Mouse (Mus musculus) stomach, embryonic 14.5 days (tissue): Measurements from ENCODE around the gene Gm4756. TPM values are rescaled to one million over a fixed set of nuclear protein-coding genes. Genes with fewer than 3 reads are reported as not detected.
"Not testable (repeated sequence)": the region's sequence is repeated elsewhere in the genome, so short reads cannot be mapped to it uniquely, and the experiment has no call there.

Source experiments
- ATAC-seq: fragments of 200-750 bp; cut with Nextera tagmentation; 2 replicates; pipeline ENCODE4 v1.8.0; 2017; ENCODE audit warnings: low read depth, moderate TSS enrichment; ENCODE audit not compliant: insufficient number of reproducible peaks, insufficient read depth, low FRiP score
- H3K27ac ChIP-seq: fragments of 300-500 bp; sonication (generic); 2 replicates; pipeline ENCODE4 v1.5.1; 2014; ENCODE audit warnings: mild to moderate bottlenecking, low read length, moderate library complexity, mixed read lengths
- H3K27me3 ChIP-seq: fragments of 300-500 bp; sonication (generic); 2 replicates; pipeline ENCODE4 v1.6.1; 2014; ENCODE audit warnings: low read length, control low read depth, mixed read lengths; ENCODE audit not compliant: control insufficient read depth, insufficient read depth
- H3K36me3 ChIP-seq: fragments of 300-500 bp; sonication (generic); 2 replicates; pipeline ENCODE4 v1.6.1; 2014; ENCODE audit warnings: mild to moderate bottlenecking, control low read depth, low read length, moderate library complexity, mixed read lengths; ENCODE audit not compliant: control insufficient read depth, insufficient read depth
- H3K4me1 ChIP-seq: fragments of 300-500 bp; sonication (generic); 2 replicates; pipeline ENCODE4 v1.6.1; 2014; ENCODE audit warnings: low read length, control low read depth, mixed read lengths; ENCODE audit not compliant: control insufficient read depth, insufficient read depth
- H3K4me2 ChIP-seq: fragments of 300-500 bp; sonication (generic); replicated peaks from 2 replicates; pipeline ENCODE4 v1.6.1; 2014; ENCODE audit warnings: low read depth, low read length, control low read depth
- H3K4me3 ChIP-seq: fragments of 300-500 bp; sonication (generic); 2 replicates; pipeline ENCODE4 v1.5.1; 2014; ENCODE audit warnings: low read depth, low read length, control low read depth
- H3K9ac ChIP-seq: fragments of 300-500 bp; sonication (generic); replicated peaks from 2 replicates; pipeline ENCODE4 v1.6.1; 2014; ENCODE audit warnings: low read depth, mild to moderate bottlenecking, control low read depth, low read length, moderate library complexity, mixed read lengths
- H3K9me3 ChIP-seq: fragments of 300-500 bp; sonication (generic); 2 replicates; pipeline ENCODE4 v1.6.1; 2016; ENCODE audit warnings: low read depth, low read length, control low read depth; ENCODE audit not compliant: control insufficient read depth
- WGBS: fragments of 180-500 bp; shearing (Covaris S2); extraction: QIAGEN DNeasy Blood & Tissue Kit; methylation state at CpG from one replicate; pipeline ENCODE4 v1.1.7; 2014; 5-methylcytosine and 5-hydroxymethylcytosine counted together
- polyA plus RNA-seq: library from polyadenylated mRNA; unstranded; fragments of >200 nt; fragmentation: Nextera tagmentation; extraction: Ambion mirVana; gene quantifications from 2 replicates; pipeline ENCODE4 v1.2.1, GENCODE M21; 2014

The Gm4756 gene
- polyA plus RNA-seq, 1 experiment from 2014 or later: not detected

- no peaks in the 10 kb centered on the region for H3K9me3 ChIP-seq
- no peak overlapping the region for H3K4me3 ChIP-seq
- no peak overlapping the region for H3K4me2 ChIP-seq
- WGBS: 68% methylated on average over 5 of the region's 5 CpGs
- H3K36me3 ChIP-seq: no peaks in the 10 kb centered on the region
- no peak overlapping the region for H3K9ac ChIP-seq
- no peak for ATAC-seq
- no peak overlapping the region for H3K27ac ChIP-seq
- no peaks in the 10 kb centered on the region for H3K4me1 ChIP-seq
- H3K27me3 ChIP-seq: no peaks in the 10 kb centered on the region
Observed at GRCm38 (mm10) chr12:72622853-72623496, 26.5 kb downstream of the Gm4756 start.

- Histone ChIP-seq H3K4me2 (no peak overlapping the region), H3K36me3 (no peaks in the 10 kb centered on the region), H3K27me3 (no peaks in the 10 kb centered on the region), H3K9ac (no peak overlapping the region), H3K27ac (no peak overlapping the region), H3K4me3 (no peak overlapping the region), H3K9me3 (no peaks in the 10 kb centered on the region), H3K4me1 (no peaks in the 10 kb centered on the region)
- no peak for ATAC-seq
- 84% methylated on average over 1 of the region's 1 CpGs for WGBS
Observed at GRCm38 (mm10) chr12:72621441-72621840, 28.0 kb downstream of the Gm4756 start.

- Histone ChIP-seq H3K9me3 (no peaks in the 10 kb centered on the region), H3K27me3 (no peaks in the 10 kb centered on the region), H3K9ac (no peak overlapping the region), H3K27ac (no peak overlapping the region), H3K4me3 (no peak overlapping the region), H3K4me2 (no peak overlapping the region), H3K36me3 (no peaks in the 10 kb centered on the region), H3K4me1 (no peaks in the 10 kb centered on the region)
- 87% methylated on average over 7 of the region's 7 CpGs for WGBS
- ATAC-seq: no peak
Observed at GRCm38 (mm10) chr12:72620856-72621255, 28.6 kb downstream of the Gm4756 start.

- H3K27me3 ChIP-seq: no peaks in the 10 kb centered on the region
- no peak overlapping the region for H3K9ac ChIP-seq
- no peak overlapping the region for H3K4me3 ChIP-seq
- H3K36me3 ChIP-seq: no peaks in the 10 kb centered on the region
- no peak overlapping the region for H3K4me2 ChIP-seq
- no peaks in the 10 kb centered on the region for H3K9me3 ChIP-seq
- no peak for ATAC-seq
- no peak overlapping the region for H3K27ac ChIP-seq
- no peaks in the 10 kb centered on the region for H3K4me1 ChIP-seq
- WGBS: 91% methylated on average over 3 of the region's 3 CpGs
Observed at GRCm38 (mm10) chr12:72612053-72612452, 37.4 kb downstream of the Gm4756 start.

GRCm38 (mm10) chr12:72598731-72599130 is 50.7 kb downstream of the Gm4756 start:
- H3K4me2 ChIP-seq, H3K27me3 ChIP-seq, ATAC-seq, H3K4me3 ChIP-seq, H3K9me3 ChIP-seq, H3K4me1 ChIP-seq, H3K36me3 ChIP-seq, H3K27ac ChIP-seq, H3K9ac ChIP-seq: not testable (repeated sequence)
- WGBS: 82% methylated on average over 2 of the region's 2 CpGs

GRCm38 (mm10) chr12:72594001-72594400 is 55.5 kb downstream of the Gm4756 start:
- Histone ChIP-seq H3K27me3 (no peaks in the 10 kb centered on the region), H3K9ac (no peak overlapping the region), H3K4me2 (no peak overlapping the region), H3K9me3 (no peaks in the 10 kb centered on the region), H3K27ac (no peak overlapping the region), H3K36me3 (no peaks in the 10 kb centered on the region), H3K4me1 (no peaks in the 10 kb centered on the region), H3K4me3 (no peak overlapping the region)
- ATAC-seq: no peak
- 65% methylated on average over 2 of the region's 2 CpGs for WGBS

GRCm38 (mm10) chr12:72592991-72593390 is 56.5 kb downstream of the Gm4756 start:
- Histone ChIP-seq H3K27me3 (no peaks in the 10 kb centered on the region), H3K9me3 (no peaks in the 10 kb centered on the region), H3K4me2 (no peak overlapping the region), H3K9ac (no peak overlapping the region), H3K27ac (no peak overlapping the region), H3K36me3 (no peaks in the 10 kb centered on the region), H3K4me1 (no peaks in the 10 kb centered on the region), H3K4me3 (no peak overlapping the region)
- ATAC-seq: no peak

- Histone ChIP-seq H3K4me1 (no peaks in the 10 kb centered on the region), H3K9ac (no peak overlapping the region), H3K36me3 (0 out of 2 replicates have a peak, but pooled peaks cover under 1% of the 10 kb centered on the region), H3K27ac (no peak overlapping the region), H3K4me3 (no peak overlapping the region), H3K9me3 (no peaks in the 10 kb centered on the region), H3K4me2 (no peak overlapping the region), H3K27me3 (no peaks in the 10 kb centered on the region)
- ATAC-seq: no peak
- WGBS: 94% methylated on average over 1 of the region's 1 CpGs
Observed at GRCm38 (mm10) chr12:72585339-72585738, 64.1 kb downstream of the Gm4756 start.

- 99% methylated on average over 2 of the region's 2 CpGs for WGBS
- H3K9ac ChIP-seq: no peak overlapping the region
- no peaks in the 10 kb centered on the region for H3K4me1 ChIP-seq
- no peak for ATAC-seq
- H3K9me3 ChIP-seq: no peaks in the 10 kb centered on the region
- H3K4me3 ChIP-seq: no peak overlapping the region
- no peaks in the 10 kb centered on the region for H3K27me3 ChIP-seq
- H3K27ac ChIP-seq: no peak overlapping the region
- H3K36me3 ChIP-seq: peaks cover 3% of the 10 kb centered on the region; the same call in 1 of the 2 replicates
- no peak overlapping the region for H3K4me2 ChIP-seq
Observed at GRCm38 (mm10) chr12:72583099-72583498, 66.4 kb downstream of the Gm4756 start.
